Mouse (Mus musculus): Measurements from ENCODE around the gene Bud13.
A peak's percentile ranks its signal among the peaks of the same experiment; 100 is the strongest.

The Bud13 gene

GRCm38 (mm10) chr9:46282631-46283436, at the start of gene Bud13:
TSS of gene Bud13 (plus strand) at chr9:46283008.
- peak; percentile 93 for DNase-seq

- DNase-seq = peak; percentile 65 to 89
Observed at GRCm38 (mm10) chr9:46235196-46235595, 47.6 kb upstream of the Bud13 start.

DNA sequence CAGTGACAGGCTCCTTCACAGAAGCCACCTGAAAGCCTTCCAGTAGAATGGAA, 47.4 kb upstream of the Bud13 start, which contains the start of gene Apoc3:
Gene Apoc3 (minus strand): TSS at position 41 of the 53 bp plus-strand sequence.
- no peak for DNase-seq

DNA sequence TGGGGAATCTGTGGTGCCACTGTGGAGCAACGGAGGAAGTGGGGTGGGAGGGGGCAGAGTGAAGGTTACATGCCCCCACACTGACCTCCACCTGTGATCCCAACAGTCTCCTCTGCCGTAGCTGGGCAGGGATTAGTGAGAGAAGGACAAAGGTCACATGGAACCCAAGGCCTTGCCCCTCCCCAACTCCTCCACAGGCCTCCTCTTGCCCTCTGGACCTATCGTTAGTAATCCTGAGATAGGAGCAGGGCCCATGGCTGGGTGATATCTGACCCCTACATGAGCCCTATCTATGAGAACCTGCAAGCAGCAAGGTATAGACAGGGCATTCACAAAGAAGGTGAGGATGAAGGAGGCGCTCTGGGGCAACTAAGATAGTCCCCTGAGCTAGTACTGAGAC, 47.2 kb upstream of the Bud13 start:
- DNase-seq = peak; percentile 38 to 69

GRCm38 (mm10) chr9:46238850-46239249, 44.0 kb upstream of the Bud13 start:
- DNase-seq = no peak

- DNase-seq = peak; percentile 59 to 77
Observed at GRCm38 (mm10) chr9:46240526-46241153, 42.2 kb upstream of the Bud13 start, which contains the start of gene Apoa4. TSS of gene Apoa4 (plus strand) at chr9:46240696.

- no peak for DNase-seq
Observed at GRCm38 (mm10) chr9:46241818-46242217, 41.0 kb upstream of the Bud13 start.

- no peak for DNase-seq
Observed at GRCm38 (mm10) chr9:46243122-46243521, 39.7 kb upstream of the Bud13 start.

- DNase-seq = no peak
Observed at GRCm38 (mm10) chr9:46243584-46243983, 39.2 kb upstream of the Bud13 start.

DNA sequence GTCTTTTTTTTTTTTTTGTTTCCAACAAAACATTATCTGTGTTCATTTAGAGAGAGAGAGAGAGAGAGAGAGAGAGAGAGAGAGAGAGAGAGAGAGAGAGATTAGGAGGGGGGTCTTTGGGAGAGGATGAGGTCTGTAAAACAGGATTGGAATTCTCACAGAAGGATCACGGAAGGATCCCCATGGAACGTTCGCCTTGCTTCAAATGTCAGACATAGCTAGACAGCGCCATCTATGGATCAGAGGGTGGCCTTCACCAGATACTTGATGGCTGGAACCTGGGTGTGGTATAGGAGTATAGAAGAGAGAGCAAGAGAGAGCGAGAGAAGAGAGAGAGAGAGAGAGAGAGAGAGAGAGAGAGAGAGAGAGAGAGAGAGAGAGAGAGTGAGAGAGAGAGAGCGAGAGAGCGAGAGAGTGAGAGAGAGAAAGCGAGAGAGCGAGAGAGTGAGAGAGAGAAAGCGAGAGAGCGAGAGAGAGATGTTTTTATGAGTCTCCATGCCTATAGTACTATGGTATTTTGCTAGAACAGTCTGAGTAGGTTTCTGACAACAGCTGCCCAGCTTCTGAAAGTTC, 36.0 kb upstream of the Bud13 start:
- peak; percentile 58 to 79 for DNase-seq

DNA sequence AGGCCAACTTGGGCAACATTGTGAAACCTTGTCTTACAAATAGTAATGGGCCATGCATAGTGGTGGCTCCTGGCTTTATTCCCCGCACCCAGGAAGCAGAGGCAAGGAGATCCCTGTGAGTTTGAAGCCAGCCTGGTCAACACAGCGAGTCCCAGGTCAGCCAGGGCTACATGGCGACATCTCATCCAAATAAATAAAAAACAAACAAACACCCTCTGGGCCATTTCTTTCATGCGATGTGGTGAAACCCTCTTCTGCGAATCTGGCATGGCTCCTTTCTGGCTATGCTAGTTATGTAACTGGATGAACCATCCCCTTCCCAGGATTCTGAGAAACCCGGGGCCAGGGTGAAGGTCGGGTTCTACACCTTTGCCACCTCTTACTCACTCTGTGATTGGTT, 26.6 kb upstream of the Bud13 start:
- DNase-seq = no peak

DNA sequence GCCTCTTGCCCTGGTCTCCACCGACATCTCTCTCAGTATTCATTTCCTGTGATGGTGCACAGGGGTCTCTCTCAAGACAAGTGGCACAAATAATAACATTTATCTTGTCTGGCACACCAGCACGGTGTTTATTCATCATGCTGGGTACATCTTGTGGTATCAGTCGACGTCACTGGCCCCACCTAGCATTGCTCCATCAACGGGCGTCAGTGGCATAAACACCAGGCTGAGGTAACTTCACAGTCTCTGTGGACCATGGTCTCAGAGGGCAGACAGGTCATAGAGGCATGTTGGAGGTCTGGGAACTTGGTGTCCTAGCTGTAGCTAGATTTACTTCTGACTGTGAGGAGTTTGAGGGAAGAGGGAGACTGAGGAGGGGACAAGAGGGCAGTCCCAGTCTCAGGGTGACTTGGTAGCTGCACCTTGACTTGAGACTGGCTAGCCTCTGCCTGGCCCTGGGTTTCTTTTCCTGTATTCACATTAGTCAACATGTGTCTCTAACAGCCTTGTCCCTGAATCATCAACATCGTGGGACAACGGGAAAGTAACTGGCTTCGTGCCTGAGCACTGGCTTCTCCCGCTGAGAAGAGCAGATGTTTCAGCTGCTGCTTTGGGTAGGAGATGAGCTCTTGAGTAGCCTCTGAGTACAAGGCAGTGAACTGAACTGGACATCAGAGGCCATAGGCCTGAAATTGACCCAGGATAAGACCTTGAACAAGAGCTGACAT, 26.0 kb upstream of the Bud13 start:
- no peak for DNase-seq

GRCm38 (mm10) chr9:46257546-46257945, 25.3 kb upstream of the Bud13 start:
- no peak for DNase-seq

- no peak for DNase-seq
Observed at GRCm38 (mm10) chr9:46259111-46259510, 23.7 kb upstream of the Bud13 start.

DNA sequence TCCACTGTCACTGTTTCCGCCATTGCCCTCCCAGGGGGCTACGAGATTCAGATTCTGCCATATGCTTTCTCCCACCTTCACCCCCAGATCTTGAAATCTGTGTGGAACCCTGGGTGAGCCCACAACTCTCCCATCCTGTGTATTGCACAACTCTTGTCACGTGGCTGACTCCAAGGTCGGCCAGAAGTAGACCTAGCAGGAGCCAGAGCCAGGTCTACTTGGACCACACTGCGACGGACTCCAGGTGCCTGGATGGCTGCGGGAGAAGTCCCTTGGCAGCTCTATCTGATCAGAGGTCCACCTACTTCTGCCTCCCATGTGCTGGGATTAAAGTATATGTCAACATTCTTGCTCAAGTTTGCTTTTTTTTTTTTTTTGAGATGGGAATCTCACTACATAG, 21.7 kb upstream of the Bud13 start:
- no peak for DNase-seq

DNA sequence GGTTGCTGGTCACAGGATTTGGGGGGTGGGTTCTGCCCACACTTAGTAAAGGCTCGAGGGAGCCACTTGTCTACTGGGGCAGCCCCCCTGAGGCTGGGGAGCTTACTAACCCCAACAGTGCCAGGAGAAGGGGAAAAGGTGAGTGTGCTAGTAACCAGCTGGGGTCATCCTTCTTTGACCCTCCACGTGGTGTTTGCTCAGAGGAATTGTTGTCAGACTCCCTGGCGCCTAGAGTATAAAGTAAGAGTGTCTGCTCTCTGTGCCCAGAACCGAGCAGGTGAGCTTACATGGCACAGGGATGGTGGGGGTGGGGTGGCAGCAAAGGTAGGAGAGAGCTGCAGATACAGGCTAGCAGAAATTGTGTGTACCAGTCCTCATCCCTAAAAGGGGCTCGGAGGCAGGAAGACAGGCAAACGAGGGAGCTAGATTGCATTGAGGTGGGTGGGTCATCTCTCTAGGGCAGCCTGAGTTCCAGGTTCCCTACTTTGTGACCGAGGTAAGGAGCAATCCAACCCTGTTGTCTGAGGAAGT, 14.4 kb upstream of the Bud13 start, which contains the start of gene Apoa5:
Gene Apoa5 (plus strand): TSS at position 291 of the 531 bp plus-strand sequence.
- DNase-seq = no peak

DNA sequence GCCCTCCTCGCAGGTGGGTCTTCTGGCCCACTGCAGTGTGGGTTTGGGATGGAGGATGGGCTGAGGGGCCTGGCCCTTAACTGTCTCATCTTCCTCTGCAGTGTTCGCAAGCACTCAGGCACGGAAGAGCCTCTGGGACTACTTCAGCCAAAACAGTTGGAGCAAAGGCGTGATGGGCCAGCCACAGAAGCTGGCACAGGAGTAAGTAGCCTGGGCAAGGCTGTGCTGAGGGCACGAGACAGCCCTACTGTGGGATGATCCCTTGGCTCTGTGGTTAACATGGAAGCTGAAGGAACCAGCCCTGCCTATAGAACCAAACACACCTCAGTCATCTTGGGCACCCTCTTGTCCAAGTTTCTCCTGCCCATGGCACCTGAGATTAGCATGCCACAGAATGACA, 13.7 kb upstream of the Bud13 start:
- DNase-seq = no peak

- no peak for DNase-seq
Observed at GRCm38 (mm10) chr9:46270782-46271181, 12.0 kb upstream of the Bud13 start.

- DNase-seq = no peak
Observed at GRCm38 (mm10) chr9:46272070-46272469, 10.7 kb upstream of the Bud13 start.

DNA sequence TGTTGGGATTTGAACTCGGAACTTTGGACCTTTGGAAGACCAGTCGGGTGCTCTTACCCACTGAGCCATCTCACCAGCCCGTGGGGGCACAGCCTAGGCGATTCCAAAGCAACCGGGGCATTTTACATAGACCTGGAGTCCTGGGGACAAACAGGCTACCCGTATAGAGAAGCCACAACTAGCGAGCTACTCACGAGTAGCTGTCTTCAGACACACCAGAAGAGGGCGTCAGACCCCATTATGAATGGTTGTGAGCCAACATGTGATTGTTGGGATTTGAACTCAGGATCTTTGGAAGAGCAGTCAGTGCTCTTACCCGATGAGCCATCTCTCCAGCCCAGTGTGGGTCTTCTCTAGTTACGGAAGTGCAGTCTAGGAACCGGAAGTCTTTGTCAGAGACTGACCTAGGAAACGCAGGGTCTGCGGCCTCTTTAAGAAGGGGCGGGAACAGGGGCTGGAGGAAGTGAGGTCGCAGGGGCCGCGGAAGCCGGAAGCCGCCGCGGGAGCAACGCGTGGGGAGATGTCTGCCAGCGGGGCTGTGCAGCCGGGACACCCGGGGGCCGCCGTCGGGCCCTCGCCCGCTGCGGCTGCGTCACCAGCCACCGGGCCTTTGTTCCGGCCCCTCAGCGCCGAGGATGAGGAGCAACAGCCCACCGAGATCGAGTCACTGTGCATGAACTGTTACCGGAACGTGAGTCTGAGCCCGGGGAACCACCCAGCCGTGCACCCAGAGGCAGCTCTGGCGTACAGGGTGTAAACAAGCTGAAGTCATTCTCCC, 9.9 kb upstream of the Bud13 start, which contains the start of gene Zpr1:
Gene Zpr1 (plus strand): TSS at position 388 of the 778 bp plus-strand sequence.
- DNase-seq = peak; percentile 89 to 95

DNA sequence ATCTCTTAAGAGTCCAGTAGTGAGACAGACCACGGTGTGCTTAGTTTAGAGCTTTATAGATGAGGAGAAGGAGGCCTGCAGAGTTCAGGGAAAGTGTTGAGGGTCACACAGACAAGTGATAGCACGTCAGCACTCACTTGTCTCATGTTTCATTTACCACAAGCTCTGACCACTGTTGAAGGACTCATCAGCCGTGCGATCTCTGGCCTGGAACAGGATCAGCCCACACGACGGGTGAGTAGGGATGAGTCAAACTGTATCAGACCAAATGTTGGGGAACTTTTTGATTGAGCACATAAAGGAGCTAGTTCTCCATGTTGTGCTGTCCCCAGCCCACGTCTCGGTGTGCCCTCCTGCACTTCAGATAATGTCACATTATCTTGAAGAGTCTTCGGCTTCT, 8.3 kb upstream of the Bud13 start:
- no peak for DNase-seq

DNA sequence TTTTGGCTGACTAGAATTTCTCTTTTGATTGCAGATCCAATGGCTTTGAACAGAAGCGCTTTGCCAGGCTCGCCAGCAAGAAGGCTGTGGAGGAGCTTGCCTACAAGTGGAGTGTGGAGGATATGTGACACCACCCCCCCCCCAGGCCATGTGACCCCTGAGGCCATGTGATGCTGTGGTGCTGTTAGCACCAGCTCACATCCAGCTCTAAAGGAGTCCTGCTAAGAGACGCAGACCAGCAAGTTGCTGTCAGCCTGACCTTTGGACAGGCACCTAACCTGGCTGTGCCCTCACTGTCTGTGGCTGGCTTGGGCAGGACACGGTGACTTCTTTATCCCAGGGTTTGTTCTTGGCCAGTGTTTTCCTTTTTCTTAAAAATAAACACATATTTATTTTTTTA, 15.6 kb downstream of the Bud13 start:
- peak; percentile 10 to 70 for DNase-seq

- peak in 1 of 2 experiments; percentile 47 for DNase-seq
Observed at GRCm38 (mm10) chr9:46302142-46302541, 19.3 kb downstream of the Bud13 start.

Measured in kidney, postnatal 25 days (tissue).